Mouse (Mus musculus): ENCODE results near the gene Mrps10. TPM values are rescaled to one million over a fixed set of nuclear protein-coding genes. Genes with fewer than 3 reads are reported as not detected.
A peak's percentile ranks its signal among the peaks of the same experiment; 100 is the strongest.
"Not testable (repeated sequence)": the region's sequence is repeated elsewhere in the genome, so short reads cannot be mapped to it uniquely, and the experiment has no call there.

The Mrps10 gene
- total RNA-seq, 2 experiments from 2014 or later: 41.3 to 45.0 TPM

DNA sequence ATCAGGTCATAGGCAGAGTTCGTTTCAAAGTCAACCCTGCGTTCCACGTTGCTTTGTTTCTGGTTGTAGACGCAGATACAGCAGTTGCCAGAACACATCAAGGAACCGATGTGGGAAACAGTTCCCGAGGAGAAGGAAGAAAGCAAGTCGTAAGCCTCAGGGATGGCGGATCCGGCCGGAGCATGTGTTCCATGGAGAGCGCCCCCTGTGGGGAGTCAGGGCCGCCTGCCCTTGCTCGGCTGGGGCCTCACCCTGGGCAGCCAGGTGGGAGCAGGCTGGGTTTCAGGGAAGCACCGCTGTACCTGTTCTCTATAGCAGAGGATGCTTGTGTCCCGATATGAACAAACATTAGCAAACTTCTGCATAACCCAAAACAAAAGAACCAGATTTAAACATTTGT lies 9.4 kb downstream of the Mrps10 start:
- DNase-seq: no peak

DNA sequence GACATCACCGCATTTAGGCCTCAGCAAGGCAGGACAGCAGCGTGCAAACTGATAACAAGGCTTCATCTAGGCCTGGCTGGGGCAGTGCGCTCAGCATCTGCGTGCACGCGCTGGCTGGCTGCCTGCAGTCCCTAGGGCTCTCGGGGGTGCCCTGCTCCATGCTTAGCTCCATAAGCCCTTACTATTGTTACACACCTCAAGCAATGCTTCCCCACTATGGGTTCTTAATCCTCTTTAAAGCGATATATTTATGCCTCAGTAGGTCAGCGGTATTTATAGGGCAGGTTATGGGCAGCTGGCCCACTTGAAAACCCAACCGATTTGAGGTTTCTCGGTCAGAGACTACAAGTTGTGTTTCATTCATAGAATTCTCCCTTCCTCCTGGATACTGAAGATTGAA lies 13.2 kb downstream of the Mrps10 start:
- DNase-seq: no peak

DNA sequence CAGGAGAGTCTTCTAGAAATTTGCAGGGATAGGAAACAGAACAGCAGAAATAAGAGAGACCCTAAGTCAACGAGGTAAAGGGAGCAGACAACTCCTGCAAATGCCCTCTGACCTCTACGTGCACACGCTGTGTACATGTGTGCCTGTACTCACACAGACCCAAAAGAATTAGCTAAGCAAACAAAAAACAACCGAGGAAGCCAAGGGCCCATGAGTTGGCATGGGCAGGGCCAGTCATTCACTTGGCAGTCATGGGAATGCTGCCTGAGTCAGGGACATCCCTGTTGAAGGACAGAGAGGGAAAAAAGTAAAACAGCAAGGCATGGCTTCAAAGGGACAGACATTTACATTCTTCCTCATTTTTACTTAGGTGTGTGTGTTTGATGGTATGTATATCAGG lies 14.6 kb downstream of the Mrps10 start:
- no peak for DNase-seq

DNA sequence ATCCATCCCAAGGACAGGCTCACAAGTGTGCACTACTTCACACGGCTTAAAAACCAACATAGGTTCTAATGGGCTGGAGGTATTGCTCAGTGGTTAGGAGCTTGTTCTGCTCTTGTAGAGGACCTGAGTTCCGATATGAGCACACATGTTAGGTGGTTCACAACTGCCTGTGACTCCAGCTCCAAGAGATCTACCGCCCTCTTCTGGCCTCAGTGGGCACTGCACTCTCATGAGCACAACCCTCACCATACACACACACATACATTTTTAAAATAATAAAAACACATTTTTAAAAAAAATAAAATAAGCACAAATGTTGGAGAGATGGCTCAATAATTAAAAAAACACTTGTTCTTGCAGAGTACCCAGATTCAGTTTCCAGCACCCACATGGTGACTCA lies 15.4 kb downstream of the Mrps10 start:
- DNase-seq: no peak

GRCm38 (mm10) chr17:47385145-47385544 lies 16.5 kb downstream of the Mrps10 start, which contains the start of gene Guca1b:
Gene Guca1b, plus strand, starts transcription at chr17:47385393.
- DNase-seq: no peak

DNA sequence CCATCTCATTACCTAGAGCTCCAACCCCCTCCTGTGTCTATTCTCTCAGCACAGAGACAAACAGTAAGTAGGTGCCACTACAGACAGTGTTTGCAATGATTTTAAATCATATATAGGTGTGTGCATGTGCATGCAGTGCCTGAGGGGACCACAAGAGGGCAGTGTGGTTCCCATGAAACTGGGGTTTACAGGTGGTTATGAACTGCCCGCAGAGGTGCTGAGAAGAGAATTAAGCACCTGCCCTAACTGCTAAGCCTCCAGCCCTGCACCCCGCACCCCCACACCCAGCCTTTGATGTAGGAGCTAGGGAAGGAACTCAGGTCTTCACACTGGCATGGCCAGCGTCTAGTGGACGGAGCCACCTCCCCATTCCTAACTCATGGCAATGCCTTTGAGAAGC lies 18.0 kb downstream of the Mrps10 start:
- DNase-seq: peak; percentile 54

GRCm38 (mm10) chr17:47394223-47394869 lies 25.7 kb downstream of the Mrps10 start:
- DNase-seq: peak; percentile 17

DNA sequence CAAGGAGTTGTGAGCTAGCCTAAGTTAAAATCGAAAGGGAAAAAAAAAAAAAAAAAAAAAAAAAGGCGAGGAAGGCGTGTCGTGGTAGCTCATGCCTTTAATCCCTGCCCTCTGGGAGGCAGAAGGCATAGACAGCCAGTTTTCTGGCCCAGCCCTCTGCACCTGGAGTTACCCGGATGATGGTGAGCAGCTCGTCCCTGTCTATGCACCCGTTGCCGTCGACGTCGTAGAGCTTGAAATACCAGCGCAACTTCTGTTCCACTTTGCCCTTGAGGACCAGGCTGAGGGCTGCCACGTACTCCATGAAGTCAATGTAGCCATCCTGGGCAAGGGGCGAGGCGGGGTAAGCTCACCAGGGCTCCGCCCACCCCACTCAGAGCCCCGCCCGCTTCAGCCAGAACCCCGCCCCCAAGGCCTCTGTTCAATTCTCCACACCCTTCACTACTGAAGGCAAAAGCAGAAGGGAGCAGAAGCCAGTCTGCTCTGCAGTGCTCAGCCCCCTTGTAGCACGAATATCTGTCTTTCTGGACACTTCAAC lies 26.8 kb downstream of the Mrps10 start:
- DNase-seq: peak; percentile 51

- DNase-seq: no peak
Measured at GRCm38 (mm10) chr17:47399091-47399490, 30.4 kb downstream of the Mrps10 start.

GRCm38 (mm10) chr17:47400451-47400850 lies 31.8 kb downstream of the Mrps10 start, which contains the start of gene Guca1a:
Gene Guca1a, minus strand, starts transcription at chr17:47400584.
- no peak for DNase-seq

- no peak for DNase-seq
Measured at GRCm38 (mm10) chr17:47407717-47408557, 39.2 kb downstream of the Mrps10 start.

DNA sequence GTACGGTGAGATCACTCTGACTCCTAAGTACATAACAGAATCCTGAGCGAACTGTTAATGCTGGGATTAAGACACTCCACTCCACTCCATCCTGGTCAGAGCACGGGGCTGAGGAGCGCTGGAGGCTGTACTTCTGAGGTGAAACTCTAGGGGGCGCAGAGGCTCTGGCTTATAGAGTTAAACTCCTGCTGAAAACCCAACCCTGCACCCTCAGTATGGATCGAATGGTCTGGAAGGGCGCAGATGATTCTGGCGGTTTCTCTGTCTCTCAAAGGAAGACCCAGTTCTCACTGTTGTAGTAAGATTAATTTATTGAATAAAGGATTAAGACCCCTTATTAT lies 39.8 kb downstream of the Mrps10 start:
- DNase-seq: peak; percentile 69

- DNase-seq: not testable (repeated sequence)
Measured at GRCm38 (mm10) chr17:47409897-47410861, 41.5 kb downstream of the Mrps10 start.

DNA sequence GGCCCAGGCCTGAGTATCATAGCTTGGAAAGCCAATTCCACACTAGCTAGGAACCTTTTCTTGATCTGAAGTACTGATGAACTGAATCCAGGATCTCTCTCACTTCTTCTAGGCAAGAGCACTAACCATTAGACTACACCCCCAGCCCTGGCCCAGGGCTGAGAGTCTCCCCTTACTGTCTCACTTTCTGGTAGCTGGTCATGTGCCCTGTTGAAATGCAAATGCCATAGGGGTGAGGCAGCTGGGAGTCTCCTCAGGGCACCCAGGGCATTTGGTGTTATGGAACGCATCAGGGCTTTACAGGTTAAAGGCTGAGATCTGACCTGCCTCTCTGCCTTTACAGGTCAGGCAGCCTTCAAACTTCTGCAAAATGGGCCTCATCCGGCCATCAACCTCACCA lies 51.5 kb downstream of the Mrps10 start:
- no peak for DNase-seq

- no peak for DNase-seq
Measured at GRCm38 (mm10) chr17:47421566-47421965, 52.9 kb downstream of the Mrps10 start.

- DNase-seq: not testable (repeated sequence)
Measured at GRCm38 (mm10) chr17:47422616-47423015, 53.9 kb downstream of the Mrps10 start.

GRCm38 (mm10) chr17:47424186-47424585 lies 55.5 kb downstream of the Mrps10 start:
- DNase-seq: no peak

- no peak for DNase-seq
Measured at GRCm38 (mm10) chr17:47427316-47427715, 58.6 kb downstream of the Mrps10 start.

DNA sequence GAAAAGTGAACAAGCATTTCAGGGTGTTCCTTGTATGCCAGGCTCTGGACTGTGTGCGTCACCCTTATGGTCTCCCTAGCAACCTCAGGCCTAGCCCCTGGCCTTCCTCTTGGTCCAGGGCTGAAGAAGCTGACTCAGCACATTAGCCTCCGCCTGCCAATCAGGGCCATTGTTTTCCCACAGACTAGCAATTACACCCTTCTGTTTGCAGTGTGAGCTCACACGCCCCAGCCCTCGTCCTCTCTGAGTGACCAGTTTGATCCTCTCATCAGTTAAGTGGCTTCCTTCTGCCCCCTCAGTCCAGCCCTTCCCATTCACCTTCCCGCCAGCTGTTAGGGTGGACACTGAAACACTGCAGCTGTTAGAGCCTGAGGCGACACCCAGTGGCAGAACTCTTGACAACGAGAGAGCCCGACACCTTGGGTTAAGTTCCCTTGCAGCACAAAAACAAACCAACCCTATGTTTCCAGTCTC lies 60.2 kb downstream of the Mrps10 start:
- DNase-seq: no peak

DNA sequence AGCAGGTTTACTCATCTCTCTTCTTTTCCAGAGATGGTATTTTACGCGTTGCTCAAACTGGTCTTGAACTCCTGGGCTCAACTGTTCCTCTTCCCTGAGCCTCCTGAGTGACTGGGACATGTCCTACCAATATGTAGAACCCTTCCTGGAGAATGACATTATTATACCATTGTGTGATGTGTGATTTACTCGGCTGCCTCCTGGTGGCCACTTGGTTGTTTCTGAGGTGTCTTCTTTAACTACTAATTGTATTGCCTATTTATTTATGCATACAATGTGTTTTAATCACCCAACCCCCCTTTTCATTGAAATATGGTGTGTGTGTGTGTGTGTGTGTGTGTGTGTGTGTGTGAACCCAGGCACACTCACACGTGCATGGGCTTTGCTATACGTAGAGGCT lies 62.1 kb downstream of the Mrps10 start:
- no peak for DNase-seq

All from gastrocnemius, postnatal 10 days (tissue).